8 mouse cellular contexts compared by ENCODE assay signal in the genomic region with DNA sequence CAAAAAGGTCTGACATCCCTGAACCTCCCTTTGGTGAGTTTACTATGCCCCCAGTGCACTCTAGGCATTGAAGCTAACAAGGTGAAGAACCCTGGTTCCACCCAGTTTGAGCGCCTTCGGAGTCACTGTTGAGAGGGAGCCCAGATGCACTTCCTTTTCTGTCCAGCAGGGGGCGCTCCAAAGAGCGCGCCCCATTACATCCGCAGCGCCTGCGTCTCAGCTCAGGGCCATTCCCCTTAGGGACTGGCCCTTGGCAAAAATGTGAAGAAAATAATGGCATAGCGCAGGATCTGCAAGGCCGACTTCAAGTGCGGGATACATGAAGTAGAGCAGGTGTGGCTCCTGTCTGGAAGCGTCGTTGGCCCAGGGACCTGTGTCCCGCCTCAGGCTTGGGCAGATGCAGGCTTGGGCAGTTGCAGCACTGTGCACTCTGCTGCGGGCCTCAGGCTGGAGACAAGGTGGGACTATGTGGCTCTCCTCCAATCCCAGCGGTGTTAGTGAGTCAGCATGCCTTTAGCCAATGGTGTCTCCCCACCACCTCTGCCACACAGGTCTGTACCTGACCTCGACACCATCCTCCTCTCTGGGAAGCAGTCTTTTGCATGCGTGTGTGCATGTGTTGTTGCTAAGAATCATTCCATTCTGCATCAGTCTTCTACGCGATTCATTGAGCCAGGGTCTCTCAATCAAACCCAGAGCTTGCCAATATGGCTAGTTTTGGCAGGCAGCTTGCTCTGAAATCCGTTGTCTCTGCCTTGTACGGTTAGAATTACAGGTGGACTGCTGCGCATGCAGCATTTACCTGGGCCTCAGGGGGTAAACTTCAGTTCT. TPM values are rescaled to one million over a fixed set of nuclear protein-coding genes. Genes with fewer than 3 reads are reported as not detected.
A peak's percentile ranks its signal among the peaks of the same experiment; 100 is the strongest.
DNase-seq lines count a peak whose midpoint lies in the region; ATAC-seq lines count a peak whose summit lies in the region.

No protein-coding gene starts in this region.

- peak overlapping the region; percentile 43 for H3K4me2 ChIP-seq in forebrain, embryonic 16.5 days (ENCODE audit: low read length)
- H3K4me2 ChIP-seq in lung, embryonic 15.5 days = no peak overlapping the region

- no peaks in the 10 kb centered on the region for H3K9me3 ChIP-seq in forebrain, embryonic 16.5 days (ENCODE audit: control insufficient read depth, low read length)
- H3K9me3 ChIP-seq in hindbrain, embryonic 10.5 days = no peaks in the 10 kb centered on the region
- H3K9me3 ChIP-seq in lung, embryonic 15.5 days = no peaks in the 10 kb centered on the region

- no peak overlapping the region for H3K9ac ChIP-seq in forebrain, embryonic 16.5 days (replicated peaks; ENCODE audit: low read depth, low read length)
- H3K9ac ChIP-seq in lung, embryonic 15.5 days = no peak overlapping the region

- H3K4me1 ChIP-seq in forebrain, embryonic 16.5 days (replicated peaks; ENCODE audit: control insufficient read depth, insufficient read depth, low read length) = peaks cover 5% of the 10 kb centered on the region
- H3K4me1 ChIP-seq in hindbrain, embryonic 10.5 days (replicated peaks) = peaks cover 17% of the 10 kb centered on the region
- H3K4me1 ChIP-seq in lung, embryonic 15.5 days = peaks cover 12% of the 10 kb centered on the region

- DNase-seq in MEL-GATA-1-ER (ENCODE audit: extremely low read depth, low read depth) = peak; percentile 36
- peak; percentile 69 for DNase-seq in cerebellum, adult 11-12 months
- DNase-seq in hindbrain, embryonic 10.5 days (ENCODE audit: low spot score) = peak; percentile 74
- peak; percentile 55 for DNase-seq in layer of hippocampus, adult 9-10 months (ENCODE audit: low spot score)
- peak; percentile 66 for DNase-seq in ovary, postnatal 14 days (ENCODE audit: low spot score)
- DNase-seq in thymus, postnatal 36 days = peak; percentile 68 to 74

- ATAC-seq in forebrain, embryonic 16.5 days = peak; percentile 36
- peak; percentile 62; the same call in 1 of the 2 replicates for ATAC-seq in lung, embryonic 15.5 days (ENCODE audit: borderline replicate concordance, extremely low read depth, low FRiP score, low TSS enrichment)

- 19% methylated on average over 23 of the region's 23 CpGs for WGBS in forebrain, embryonic 16.5 days
- 20% methylated on average over 23 of the region's 23 CpGs for WGBS in hindbrain, embryonic 10.5 days
- WGBS in lung, embryonic 15.5 days = 22% methylated on average over 23 of the region's 23 CpGs

- H3K36me3 ChIP-seq in forebrain, embryonic 16.5 days (ENCODE audit: control insufficient read depth, insufficient read depth) = no peaks in the 10 kb centered on the region
- H3K36me3 ChIP-seq in hindbrain, embryonic 10.5 days = no peaks in the 10 kb centered on the region
- H3K36me3 ChIP-seq in lung, embryonic 15.5 days = no peaks in the 10 kb centered on the region

- H3K27ac ChIP-seq in forebrain, embryonic 16.5 days (ENCODE audit: low read length) = no peak overlapping the region
- peak overlapping the region; percentile 64; the same call in 1 of the 2 replicates for H3K27ac ChIP-seq in hindbrain, embryonic 10.5 days
- no peak overlapping the region for H3K27ac ChIP-seq in lung, embryonic 15.5 days

- H3K4me3 ChIP-seq in forebrain, embryonic 16.5 days (replicated peaks; ENCODE audit: low read length) = peak overlapping the region; percentile 17; the same call in 1 of the 2 replicates
- H3K4me3 ChIP-seq in hindbrain, embryonic 10.5 days = peak overlapping the region; percentile 34
- no peak overlapping the region for H3K4me3 ChIP-seq in lung, embryonic 15.5 days

- no peaks in the 10 kb centered on the region for H3K27me3 ChIP-seq in forebrain, embryonic 16.5 days (replicated peaks; ENCODE audit: control insufficient read depth, insufficient read depth, low read length)
- peaks cover 20% of the 10 kb centered on the region for H3K27me3 ChIP-seq in hindbrain, embryonic 10.5 days (ENCODE audit: insufficient read depth, poor library complexity, severe bottlenecking)
- H3K27me3 ChIP-seq in lung, embryonic 15.5 days = no peaks in the 10 kb centered on the region

RNA-seq across cellular contexts. Expression of a gene that starts 0.8 kb away (rescaled TPM):
- 0.27 TPM in 1 of 2 replicates, not detected in the other for polyA plus RNA-seq in forebrain, embryonic 16.5 days (2015; fragmentation: Nextera tagmentation; extraction: Ambion mirVana)
- not detected in 2 replicates for polyA plus RNA-seq in hindbrain, embryonic 10.5 days (2016; fragmentation: Nextera tagmentation; extraction: Ambion mirVana)
- not detected in 2 replicates for polyA plus RNA-seq in lung, embryonic 15.5 days (2015; fragmentation: Nextera tagmentation; extraction: Ambion mirVana)

RNA-seq across cellular contexts. Expression of a gene that starts 5.8 kb away (rescaled TPM):
- 15.0 and 17.1 TPM in 2 replicates for polyA plus RNA-seq in forebrain, embryonic 16.5 days (2015; fragmentation: Nextera tagmentation; extraction: Ambion mirVana)
- polyA plus RNA-seq in hindbrain, embryonic 10.5 days (2016; fragmentation: Nextera tagmentation; extraction: Ambion mirVana) = 8.9 and 10.8 TPM in 2 replicates
- 12.6 and 14.8 TPM in 2 replicates for polyA plus RNA-seq in lung, embryonic 15.5 days (2015; fragmentation: Nextera tagmentation; extraction: Ambion mirVana)

RNA-seq across cellular contexts. Expression of a gene that starts 39.8 kb away (rescaled TPM):
- 1.0 and 1.5 TPM in 2 replicates for polyA plus RNA-seq in forebrain, embryonic 16.5 days (2015; fragmentation: Nextera tagmentation; extraction: Ambion mirVana)
- polyA plus RNA-seq in hindbrain, embryonic 10.5 days (2016; fragmentation: Nextera tagmentation; extraction: Ambion mirVana) = 3.8 and 6.6 TPM in 2 replicates
- 12.5 and 13.5 TPM in 2 replicates for polyA plus RNA-seq in lung, embryonic 15.5 days (2015; fragmentation: Nextera tagmentation; extraction: Ambion mirVana)

RNA-seq across cellular contexts. Expression of a gene that starts 56.3 kb away (rescaled TPM):
- polyA plus RNA-seq in forebrain, embryonic 16.5 days (2015; fragmentation: Nextera tagmentation; extraction: Ambion mirVana) = 2.9 and 3.3 TPM in 2 replicates
- 8.6 and 11.1 TPM in 2 replicates for polyA plus RNA-seq in hindbrain, embryonic 10.5 days (2016; fragmentation: Nextera tagmentation; extraction: Ambion mirVana)
- polyA plus RNA-seq in lung, embryonic 15.5 days (2015; fragmentation: Nextera tagmentation; extraction: Ambion mirVana) = 6.2 and 6.9 TPM in 2 replicates
